Mouse (Mus musculus) kidney, adult 2 months (tissue): ENCODE data around the gene Pip5k1b.

Experiments used
- CTCF ChIP-seq: fragments of 200-500 bp; conservative IDR thresholded peaks from 2 replicates; pipeline ENCODE4 v1.5.1; 2011; ENCODE audit warnings: low read depth, mild to moderate bottlenecking, control low read depth, low read length, moderate library complexity, mixed read lengths; ENCODE audit not compliant: insufficient read depth, insufficient read length
- POLR2A ChIP-seq: fragments of 200-500 bp; IDR thresholded peaks from one replicate; pipeline ENCODE4 v1.6.1; 2011; ENCODE audit warnings: low read depth, low read length, control low read depth

- TF ChIP-seq CTCF (no peak), POLR2A (no peak)
Measured at GRCm38 (mm10) chr19:24368419-24368818, 187.3 kb downstream of the Pip5k1b start.
